Mouse (Mus musculus): ENCODE measurements around the gene Calhm3.
A peak's percentile ranks its signal among the peaks of the same experiment; 100 is the strongest.
"Not testable (repeated sequence)": the region's sequence is repeated elsewhere in the genome, so short reads cannot be mapped to it uniquely, and the experiment has no call there.

The Calhm3 gene

GRCm38 (mm10) chr19:47167617-47168214 lies 10.2 kb upstream of the Calhm3 start:
- no peak for DNase-seq (ENCODE audit: low read depth)

GRCm38 (mm10) chr19:47166758-47167157 lies 9.2 kb upstream of the Calhm3 start:
- DNase-seq (ENCODE audit: low read depth), result no peak

- no peak for DNase-seq (ENCODE audit: low read depth)
Observed at GRCm38 (mm10) chr19:47163176-47163744, 5.7 kb upstream of the Calhm3 start.

- DNase-seq (ENCODE audit: low read depth), result no peak
Observed at GRCm38 (mm10) chr19:47161669-47162068, 4.1 kb upstream of the Calhm3 start.

- no peak for DNase-seq (ENCODE audit: low read depth)
Observed at GRCm38 (mm10) chr19:47153767-47154166, 3.8 kb downstream of the Calhm3 start.

- no peak for DNase-seq (ENCODE audit: low read depth)
Observed at GRCm38 (mm10) chr19:47152062-47152369, 5.5 kb downstream of the Calhm3 start.

GRCm38 (mm10) chr19:47151332-47152061 lies 6.1 kb downstream of the Calhm3 start:
- DNase-seq (ENCODE audit: low read depth), result no peak

GRCm38 (mm10) chr19:47149854-47150253 lies 7.7 kb downstream of the Calhm3 start:
- DNase-seq (ENCODE audit: low read depth), result no peak

- no peak for DNase-seq (ENCODE audit: low read depth)
Observed at GRCm38 (mm10) chr19:47148267-47148847, 9.2 kb downstream of the Calhm3 start.

- no peak for DNase-seq (ENCODE audit: low read depth)
Observed at GRCm38 (mm10) chr19:47144154-47144553, 13.4 kb downstream of the Calhm3 start, which contains the start of gene Calhm1. Calhm1 (minus strand) TSS chr19:47144254.

- peak; percentile 24 for DNase-seq (ENCODE audit: low read depth)
Observed at GRCm38 (mm10) chr19:47142438-47142837, 15.1 kb downstream of the Calhm3 start.

- DNase-seq (ENCODE audit: low read depth), result not testable (repeated sequence)
Observed at GRCm38 (mm10) chr19:47139611-47140010, 18.0 kb downstream of the Calhm3 start.

GRCm38 (mm10) chr19:47137771-47138421 lies 19.7 kb downstream of the Calhm3 start, which contains the start of gene Calhm2:
Calhm2 (minus strand) TSS chr19:47138294.
- DNase-seq (ENCODE audit: low read depth), result no peak

GRCm38 (mm10) chr19:47137051-47137581 lies 20.4 kb downstream of the Calhm3 start:
- DNase-seq (ENCODE audit: low read depth), result peak; percentile 49

- DNase-seq (ENCODE audit: low read depth), result no peak
Observed at GRCm38 (mm10) chr19:47136170-47136569, 21.4 kb downstream of the Calhm3 start.

GRCm38 (mm10) chr19:47135568-47135967 lies 22.0 kb downstream of the Calhm3 start:
- no peak for DNase-seq (ENCODE audit: low read depth)

- no peak for DNase-seq (ENCODE audit: low read depth)
Observed at GRCm38 (mm10) chr19:47133161-47133560, 24.4 kb downstream of the Calhm3 start.

GRCm38 (mm10) chr19:47130551-47131125 lies 26.9 kb downstream of the Calhm3 start:
- no peak for DNase-seq (ENCODE audit: low read depth)

GRCm38 (mm10) chr19:47128835-47129234 lies 28.7 kb downstream of the Calhm3 start:
- DNase-seq (ENCODE audit: low read depth), result no peak

GRCm38 (mm10) chr19:47128164-47128563 lies 29.4 kb downstream of the Calhm3 start:
- DNase-seq (ENCODE audit: low read depth), result no peak

- no peak for DNase-seq (ENCODE audit: low read depth)
Observed at GRCm38 (mm10) chr19:47122802-47123201, 34.8 kb downstream of the Calhm3 start.

- no peak for DNase-seq (ENCODE audit: low read depth)
Observed at GRCm38 (mm10) chr19:47121054-47121453, 36.5 kb downstream of the Calhm3 start.
